Mouse (Mus musculus) lung, adult 2 months (tissue): ENCODE measurements around the gene Gpam.

Experiments
- CTCF ChIP-seq: fragments of 200-500 bp; IDR thresholded peaks from 2 replicates; pipeline ENCODE4 v1.5.1; 2011; ENCODE audit warnings: mild to moderate bottlenecking, low read length, control low read depth; ENCODE audit not compliant: insufficient read depth
- POLR2A ChIP-seq: fragments of 200-500 bp; IDR thresholded peaks from 2 replicates; pipeline ENCODE4 v1.6.1; 2011; ENCODE audit warnings: low read depth, mild to moderate bottlenecking, control low read depth, low read length, borderline replicate concordance; ENCODE audit errors: extremely low read depth

GRCm38 (mm10) chr19:55037406-55037805, 89.6 kb downstream of the Gpam start:
- TF ChIP-seq CTCF (no peak), POLR2A (no peak)
